Mouse (Mus musculus): ENCODE data around the gene Ssxb1. TPM values are rescaled to one million over a fixed set of nuclear protein-coding genes. Genes with fewer than 3 reads are reported as not detected.
"Not testable (repeated sequence)": the region's sequence is repeated elsewhere in the genome, so short reads cannot be mapped to it uniquely, and the experiment has no call there.

The Ssxb1 gene
- polyA plus RNA-seq (2015; fragmentation: Nextera tagmentation; extraction: Ambion mirVana), result not detected in 2 replicates

- not testable (repeated sequence) for H3K4me3 ChIP-seq; ATAC-seq (ENCODE audit: low FRiP score, low read depth); H3K27ac ChIP-seq; H3K4me2 ChIP-seq (replicated peaks); H3K9me3 ChIP-seq; H3K36me3 ChIP-seq; H3K4me1 ChIP-seq; H3K27me3 ChIP-seq; H3K9ac ChIP-seq
- WGBS, result 29% methylated on average over 1 of the region's 1 CpGs
Measured at GRCm38 (mm10) chrX:8413005-8413404, at the start of gene Ssxb1. Gene Ssxb1 (plus strand): TSS chrX:8413305.

GRCm38 (mm10) chrX:8366678-8367077 is 46.4 kb upstream of the Ssxb1 start, which contains the start of gene Ssxb9:
Gene Ssxb9 (plus strand): TSS chrX:8366978.
- H3K4me2 ChIP-seq (replicated peaks); H3K4me1 ChIP-seq; H3K9ac ChIP-seq; H3K27me3 ChIP-seq; H3K9me3 ChIP-seq; H3K36me3 ChIP-seq; H3K4me3 ChIP-seq; ATAC-seq (ENCODE audit: low FRiP score, low read depth); H3K27ac ChIP-seq: not testable (repeated sequence)
- 26% methylated on average over 1 of the region's 1 CpGs for WGBS

GRCm38 (mm10) chrX:8461626-8462025 is 48.5 kb downstream of the Ssxb1 start, which contains the start of gene Ssxb2:
Gene Ssxb2 (minus strand): TSS chrX:8461726.
- H3K27ac ChIP-seq; H3K9me3 ChIP-seq; H3K9ac ChIP-seq; H3K4me2 ChIP-seq (replicated peaks); ATAC-seq (ENCODE audit: low FRiP score, low read depth); H3K36me3 ChIP-seq; H3K4me1 ChIP-seq; H3K4me3 ChIP-seq; H3K27me3 ChIP-seq: not testable (repeated sequence)
- WGBS, result 70% methylated on average over 2 of the region's 2 CpGs

Other genes starting within 250 kb of the Ssxb1 start
- gene Tbc1d25, start 237.1 kb upstream of the Ssxb1 start, polyA plus RNA-seq (2015; fragmentation: Nextera tagmentation; extraction: Ambion mirVana), result 14.7 and 15.0 TPM in 2 replicates
- 25.2 and 29.1 TPM in 2 replicates for gene Ebp, start 219.8 kb upstream of the Ssxb1 start, polyA plus RNA-seq (2015; fragmentation: Nextera tagmentation; extraction: Ambion mirVana)
- gene Porcn, start 206.8 kb upstream of the Ssxb1 start, polyA plus RNA-seq (2015; fragmentation: Nextera tagmentation; extraction: Ambion mirVana), result 13.2 TPM in 2 replicates
- gene Ftsj1, start 160.9 kb upstream of the Ssxb1 start, polyA plus RNA-seq (2015; fragmentation: Nextera tagmentation; extraction: Ambion mirVana), result 46.3 and 49.0 TPM in 2 replicates
- gene Slc38a5, start 142.2 kb upstream of the Ssxb1 start, polyA plus RNA-seq (2015; fragmentation: Nextera tagmentation; extraction: Ambion mirVana), result 0.93 and 1.0 TPM in 2 replicates
- not detected in 2 replicates for gene Ssxb10, start 85.9 kb upstream of the Ssxb1 start, polyA plus RNA-seq (2015; fragmentation: Nextera tagmentation; extraction: Ambion mirVana)
- gene Ssxb9, start 46.3 kb upstream of the Ssxb1 start, polyA plus RNA-seq (2015; fragmentation: Nextera tagmentation; extraction: Ambion mirVana), result not detected in 2 replicates
- gene Ssxb2, start 48.4 kb downstream of the Ssxb1 start, polyA plus RNA-seq (2015; fragmentation: Nextera tagmentation; extraction: Ambion mirVana), result not detected in 2 replicates
- gene Gm14459, start 111.6 kb downstream of the Ssxb1 start, polyA plus RNA-seq (2015; fragmentation: Nextera tagmentation; extraction: Ambion mirVana), result not detected in 2 replicates
- gene Ssxb6, start 134.9 kb downstream of the Ssxb1 start, polyA plus RNA-seq (2015; fragmentation: Nextera tagmentation; extraction: Ambion mirVana), result not detected in 2 replicates
- gene Ssxb3, start 178.5 kb downstream of the Ssxb1 start, polyA plus RNA-seq (2015; fragmentation: Nextera tagmentation; extraction: Ambion mirVana), result not detected in 2 replicates

All from limb, embryonic 13.5 days (tissue).